Mouse (Mus musculus): ENCODE results near the gene 1700001C19Rik.
A peak's percentile ranks its signal among the peaks of the same experiment; 100 is the strongest.

Gene 1700001C19Rik

GRCm38 (mm10) chr17:47373991-47374390, 63.2 kb downstream of the 1700001C19Rik start:
- no peak for DNase-seq (ENCODE audit: low spot score in 2 of 2)

DNA sequence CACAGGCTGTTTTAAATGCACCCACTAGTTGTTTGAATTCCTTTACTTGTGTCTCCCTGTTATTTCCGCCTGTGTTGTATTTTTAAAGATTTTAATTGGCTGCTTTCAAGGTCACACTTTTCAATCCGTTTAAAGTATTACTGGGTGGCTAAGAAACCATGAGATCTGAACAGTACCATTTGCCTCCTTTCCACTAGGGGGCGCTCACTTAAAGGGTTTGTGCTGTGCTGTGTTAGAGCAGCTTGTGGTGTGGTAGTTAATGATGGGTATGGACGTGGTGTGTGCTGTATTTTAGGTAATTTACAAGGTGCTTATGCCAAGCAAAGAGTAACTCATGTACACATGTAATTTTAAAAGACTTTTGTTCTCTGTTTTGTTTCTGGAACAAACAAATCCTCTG, 65.7 kb downstream of the 1700001C19Rik start:
- DNase-seq (ENCODE audit: low spot score in 2 of 2), result peak; percentile 38 to 53

- DNase-seq (ENCODE audit: low spot score in 2 of 2), result no peak
Measured at GRCm38 (mm10) chr17:47369087-47369443, 68.1 kb downstream of the 1700001C19Rik start.

- peak; percentile 86 to 87 for DNase-seq (ENCODE audit: low spot score in 2 of 2)
Measured at GRCm38 (mm10) chr17:47368401-47369086, 68.6 kb downstream of the 1700001C19Rik start, which contains the start of gene Mrps10. Gene Mrps10, plus strand, starts transcription at chr17:47368887.
